Comparison of ENCODE assay signal across 16 mouse cellular contexts in the genomic region with DNA sequence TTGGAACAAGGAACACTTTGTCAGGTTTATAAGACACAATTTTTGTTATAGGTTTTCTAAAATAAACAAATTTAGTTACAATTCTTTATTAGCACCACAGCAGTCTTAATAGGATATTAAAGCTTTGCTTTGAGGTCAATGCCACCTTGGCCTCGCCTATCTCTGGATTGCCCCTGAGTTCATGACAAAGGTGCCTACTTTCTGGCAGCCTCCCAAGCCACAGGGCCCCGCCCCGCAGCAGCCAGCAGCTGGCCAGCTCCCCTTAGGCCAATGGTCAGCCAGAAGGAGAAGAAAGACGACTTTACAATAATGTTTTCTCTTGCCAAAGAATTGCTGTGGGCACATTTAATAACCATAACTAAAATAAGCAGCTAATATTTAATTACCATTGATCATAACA. TPM values are rescaled to one million over a fixed set of nuclear protein-coding genes. Genes with fewer than 3 reads are reported as not detected.
"Had no signal": no experiment of that assay in that cellular context is flagged by ENCODE, and none has a peak within 500 bp of the region (broad histone marks: within the 10 kb centered on the region; RNA-seq: fewer than 3 reads in every experiment).

No protein-coding gene starts in this region.

RNA-seq across cellular contexts. Expression of a gene that starts 17.1 kb away (rescaled TPM):
- polyA plus RNA-seq: liver, postnatal 0 days; macrophage; midbrain, embryonic 12.5 days; midbrain, embryonic 14.5 days; midbrain, embryonic 16.5 days; myocyte; neural tube, embryonic 11.5 days; neural tube, embryonic 13.5 days; neural tube, embryonic 15.5 days; urinary bladder, adult 2 months had no signal

RNA-seq across cellular contexts. Expression of a gene that starts 22.0 kb away (rescaled TPM):
- polyA plus RNA-seq: liver, postnatal 0 days; lung, adult 2 months; lung, postnatal 0 days; macrophage; midbrain, embryonic 12.5 days; midbrain, embryonic 14.5 days; midbrain, embryonic 16.5 days; myocyte; neural tube, embryonic 11.5 days; neural tube, embryonic 13.5 days; neural tube, embryonic 15.5 days; stomach, embryonic 14.5 days; testis, adult 2 months; urinary bladder, adult 2 months had no signal

RNA-seq across cellular contexts. Expression of a gene that starts 29.7 kb away (rescaled TPM):
- polyA plus RNA-seq: liver, postnatal 0 days; lung, embryonic 15.5 days; lung, postnatal 0 days; midbrain, embryonic 12.5 days; midbrain, embryonic 14.5 days; midbrain, embryonic 16.5 days; myocyte; neural tube, embryonic 11.5 days; neural tube, embryonic 13.5 days; neural tube, embryonic 15.5 days; stomach, embryonic 14.5 days; stomach, embryonic 16.5 days; testis, adult 2 months had no signal

RNA-seq across cellular contexts. Expression of a gene that starts 38.9 kb away (rescaled TPM):
- polyA plus RNA-seq: liver, postnatal 0 days; lung, adult 2 months; macrophage; midbrain, embryonic 12.5 days; midbrain, embryonic 14.5 days; midbrain, embryonic 16.5 days; myocyte; neural tube, embryonic 11.5 days; neural tube, embryonic 13.5 days; neural tube, embryonic 15.5 days; stomach, embryonic 14.5 days; testis, adult 2 months had no signal
